Mouse (Mus musculus) ES-Bruce4 (cell line): ENCODE data around the gene Dhcr24. TPM values are rescaled to one million over a fixed set of nuclear protein-coding genes. Genes with fewer than 3 reads are reported as not detected.

Experiments used
- H3K27ac ChIP-seq: 2 replicates; pipeline ENCODE4 v1.5.1; 2012; ENCODE audit warnings: low read length, inconsistent platforms; ENCODE audit not compliant: insufficient read depth
- H3K27me3 ChIP-seq: 2 replicates; pipeline ENCODE4 v1.6.1; 2012; ENCODE audit warnings: mild to moderate bottlenecking, low read length, inconsistent platforms; ENCODE audit not compliant: control insufficient read depth, poor library complexity, insufficient read depth, severe bottlenecking
- H3K36me3 ChIP-seq: 2 replicates; pipeline ENCODE4 v1.6.1; 2012; ENCODE audit warnings: inconsistent platforms, mild to moderate bottlenecking, low read length, moderate library complexity; ENCODE audit not compliant: control insufficient read depth, poor library complexity, insufficient read depth, severe bottlenecking
- H3K4me1 ChIP-seq: one replicate; pipeline ENCODE4 v1.8.1; 2011; ENCODE audit warnings: low read length; ENCODE audit not compliant: control insufficient read depth, insufficient read depth
- H3K4me3 ChIP-seq: 2 replicates; pipeline ENCODE4 v1.5.1; 2011; ENCODE audit warnings: low read depth, mild to moderate bottlenecking, low read length
- H3K9ac ChIP-seq: 2 replicates; pipeline ENCODE4 v1.6.1; 2012; ENCODE audit warnings: low read depth, mild to moderate bottlenecking, inconsistent platforms; ENCODE audit not compliant: poor library complexity, severe bottlenecking
- H3K9me3 ChIP-seq: replicated peaks from 2 replicates; pipeline ENCODE4 v1.6.1; 2012; ENCODE audit warnings: mild to moderate bottlenecking, low read length, inconsistent platforms; ENCODE audit not compliant: control insufficient read depth, poor library complexity, insufficient read depth, severe bottlenecking
- CTCF ChIP-seq: IDR thresholded peaks from one replicate; pipeline ENCODE4 v1.8.1; 2011; ENCODE audit warnings: low read depth, low read length
- EP300 ChIP-seq: IDR thresholded peaks from 2 replicates; pipeline ENCODE4 v1.6.1; 2011; ENCODE audit warnings: low read depth, low read length; ENCODE audit not compliant: insufficient read depth
- POLR2A ChIP-seq: IDR thresholded peaks from one replicate; pipeline ENCODE4 v1.8.1; 2011; ENCODE audit warnings: low read length; ENCODE audit not compliant: insufficient read depth
- polyA plus RNA-seq: library from polyadenylated mRNA; stranded (reverse); fragments of >200 nt; gene quantifications from 2 replicates; pipeline ENCODE4 v1.2.4, GENCODE M21; 2011; ENCODE audit warnings: low read depth; ENCODE audit not compliant: missing spikeins, insufficient read depth, insufficient read length

The Dhcr24 gene
- polyA plus RNA-seq, 1 experiment, result 77.5 TPM

GRCm38 (mm10) chr4:106622712-106623111 is 61.9 kb downstream of the Dhcr24 start:
- Histone ChIP-seq H3K27me3 (no peaks in the 10 kb centered on the region), H3K9ac (peak overlapping the region; percentile 51), H3K27ac (no peak overlapping the region), H3K36me3 (no peaks in the 10 kb centered on the region), H3K4me1 (peaks cover 2% of the 10 kb centered on the region), H3K4me3 (peak overlapping the region; percentile 61), H3K9me3 (no peaks in the 10 kb centered on the region)
- TF ChIP-seq EP300 (no peak), CTCF (no peak), POLR2A (no peak)

GRCm38 (mm10) chr4:106624271-106624670 is 63.4 kb downstream of the Dhcr24 start:
- Histone ChIP-seq H3K27ac (no peak overlapping the region), H3K4me1 (peaks cover 5% of the 10 kb centered on the region), H3K27me3 (no peaks in the 10 kb centered on the region), H3K9me3 (no peaks in the 10 kb centered on the region), H3K36me3 (no peaks in the 10 kb centered on the region), H3K9ac (no peak overlapping the region), H3K4me3 (no peak overlapping the region)
- TF ChIP-seq POLR2A (no peak), CTCF (no peak), EP300 (no peak)

- Histone ChIP-seq H3K27me3 (no peaks in the 10 kb centered on the region), H3K4me1 (peaks cover 3% of the 10 kb centered on the region), H3K4me3 (no peak overlapping the region), H3K9ac (no peak overlapping the region), H3K27ac (no peak overlapping the region), H3K9me3 (no peaks in the 10 kb centered on the region), H3K36me3 (no peaks in the 10 kb centered on the region)
- no peak for TF ChIP-seq EP300
- TF ChIP-seq POLR2A, result no peak
- no peak for TF ChIP-seq CTCF
Measured at GRCm38 (mm10) chr4:106627809-106628208, 67.0 kb downstream of the Dhcr24 start.

- no peaks in the 10 kb centered on the region for H3K36me3 ChIP-seq
- H3K9ac ChIP-seq, result no peak overlapping the region
- no peak for TF ChIP-seq CTCF
- no peak for TF ChIP-seq POLR2A
- no peak for TF ChIP-seq EP300
- H3K9me3 ChIP-seq, result no peaks in the 10 kb centered on the region
- no peak overlapping the region for H3K4me3 ChIP-seq
- peaks cover 3% of the 10 kb centered on the region for H3K4me1 ChIP-seq
- H3K27ac ChIP-seq, result no peak overlapping the region
- no peaks in the 10 kb centered on the region for H3K27me3 ChIP-seq
Measured at GRCm38 (mm10) chr4:106628650-106629360, 68.0 kb downstream of the Dhcr24 start.

- peaks cover 3% of the 10 kb centered on the region for H3K4me1 ChIP-seq
- no peak for TF ChIP-seq CTCF
- TF ChIP-seq EP300, result no peak
- no peak for TF ChIP-seq POLR2A
- no peak overlapping the region for H3K9ac ChIP-seq
- H3K9me3 ChIP-seq, result no peaks in the 10 kb centered on the region
- no peaks in the 10 kb centered on the region for H3K27me3 ChIP-seq
- no peak overlapping the region for H3K27ac ChIP-seq
- H3K36me3 ChIP-seq, result no peaks in the 10 kb centered on the region
- H3K4me3 ChIP-seq, result no peak overlapping the region
Measured at GRCm38 (mm10) chr4:106629374-106629773, 68.5 kb downstream of the Dhcr24 start.

- H3K36me3 ChIP-seq, result no peaks in the 10 kb centered on the region
- H3K27me3 ChIP-seq, result no peaks in the 10 kb centered on the region
- peaks cover 3% of the 10 kb centered on the region for H3K4me1 ChIP-seq
- no peak overlapping the region for H3K9ac ChIP-seq
- no peak overlapping the region for H3K4me3 ChIP-seq
- H3K27ac ChIP-seq, result no peak overlapping the region
- H3K9me3 ChIP-seq, result no peaks in the 10 kb centered on the region
- TF ChIP-seq POLR2A, result no peak
- peak; percentile 17 for TF ChIP-seq CTCF
Measured at GRCm38 (mm10) chr4:106630333-106631220, 69.7 kb downstream of the Dhcr24 start.
